Mouse (Mus musculus) kidney, adult 2 months (tissue): Measurements from ENCODE around the gene Adgrg2.

Source experiments
- CTCF ChIP-seq: fragments of 200-500 bp; conservative IDR thresholded peaks from 2 replicates; pipeline ENCODE4 v1.5.1; 2011; ENCODE audit warnings: low read depth, mild to moderate bottlenecking, control low read depth, low read length, moderate library complexity, mixed read lengths; ENCODE audit not compliant: insufficient read depth, insufficient read length
- POLR2A ChIP-seq: fragments of 200-500 bp; IDR thresholded peaks from one replicate; pipeline ENCODE4 v1.6.1; 2011; ENCODE audit warnings: low read depth, low read length, control low read depth

DNA sequence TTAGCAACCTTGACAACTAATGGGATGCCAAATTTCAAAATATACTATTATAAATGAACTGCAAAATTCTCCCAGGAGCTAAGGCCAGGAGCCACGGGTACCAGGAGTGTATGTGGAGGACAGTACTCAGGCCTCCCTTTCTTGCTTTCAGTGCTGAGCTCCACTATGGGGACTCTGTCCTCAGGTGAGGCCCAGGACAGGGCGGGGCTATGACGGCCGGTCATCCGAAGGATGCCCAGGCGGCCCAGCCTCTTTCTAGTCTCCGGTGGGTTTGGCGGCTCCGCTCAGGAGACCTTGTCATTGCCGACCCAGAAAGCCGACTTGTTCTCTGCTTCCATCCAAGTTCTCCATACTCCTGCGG is 111.2 kb downstream of the Adgrg2 start:
- TF ChIP-seq CTCF, result no peak
- no peak for TF ChIP-seq POLR2A
